Mouse (Mus musculus) fibroblast of lung, adult 2 months (primary cell): ENCODE results near the gene Fbxw10.

Experiments used
- DNase-seq: peaks from one replicate; pipeline ENCODE4 v3.0.0-alpha.2; 2011; ENCODE audit warnings: low read depth

Fbxw10 gene

GRCm38 (mm10) chr11:62844562-62844961, 2.3 kb upstream of the Fbxw10 start:
- DNase-seq = no peak

- no peak for DNase-seq
Measured at GRCm38 (mm10) chr11:62845730-62846129, 1.1 kb upstream of the Fbxw10 start.

GRCm38 (mm10) chr11:62847655-62848191, 854 bp downstream of the Fbxw10 start:
- DNase-seq = no peak

GRCm38 (mm10) chr11:62848301-62848700, 1.4 kb downstream of the Fbxw10 start:
- no peak for DNase-seq

- no peak for DNase-seq
Measured at GRCm38 (mm10) chr11:62851199-62851598, 4.3 kb downstream of the Fbxw10 start.

GRCm38 (mm10) chr11:62853334-62853733, 6.5 kb downstream of the Fbxw10 start:
- DNase-seq = no peak

- DNase-seq = no peak
Measured at GRCm38 (mm10) chr11:62865562-62865961, 18.7 kb downstream of the Fbxw10 start.

GRCm38 (mm10) chr11:62866685-62867084, 19.8 kb downstream of the Fbxw10 start:
- no peak for DNase-seq

GRCm38 (mm10) chr11:62869201-62869600, 22.3 kb downstream of the Fbxw10 start:
- DNase-seq = no peak

GRCm38 (mm10) chr11:62869715-62870371, 23.0 kb downstream of the Fbxw10 start:
- DNase-seq = no peak

GRCm38 (mm10) chr11:62873479-62873878, 26.6 kb downstream of the Fbxw10 start:
- DNase-seq = no peak

GRCm38 (mm10) chr11:62875696-62876095, 28.8 kb downstream of the Fbxw10 start:
- no peak for DNase-seq

GRCm38 (mm10) chr11:62876445-62876844, 29.6 kb downstream of the Fbxw10 start:
- no peak for DNase-seq

GRCm38 (mm10) chr11:62877391-62877790, 30.5 kb downstream of the Fbxw10 start:
- DNase-seq = no peak

- no peak for DNase-seq
Measured at GRCm38 (mm10) chr11:62878728-62879127, 31.9 kb downstream of the Fbxw10 start.

- DNase-seq = peak; percentile 90
Measured at GRCm38 (mm10) chr11:62879220-62880048, 32.6 kb downstream of the Fbxw10 start, which contains the start of gene Tvp23b. Gene Tvp23b (plus strand): TSS chr11:62879455.

- no peak for DNase-seq
Measured at GRCm38 (mm10) chr11:62883407-62883806, 36.5 kb downstream of the Fbxw10 start.

- no peak for DNase-seq
Measured at GRCm38 (mm10) chr11:62885323-62885722, 38.5 kb downstream of the Fbxw10 start.

GRCm38 (mm10) chr11:62890796-62891195, 43.9 kb downstream of the Fbxw10 start:
- DNase-seq = no peak

GRCm38 (mm10) chr11:62891763-62892162, 44.9 kb downstream of the Fbxw10 start:
- no peak for DNase-seq

GRCm38 (mm10) chr11:62901699-62902323, 54.9 kb downstream of the Fbxw10 start:
- DNase-seq = peak; percentile 75

- no peak for DNase-seq
Measured at GRCm38 (mm10) chr11:62903871-62904495, 57.1 kb downstream of the Fbxw10 start.
